Mouse (Mus musculus) adrenal gland, adult 18-20 months (tissue): ENCODE data around the gene Egflam. TPM values are rescaled to one million over a fixed set of nuclear protein-coding genes. Genes with fewer than 3 reads are reported as not detected.

Experiments
- DNase-seq, 2 experiments: peaks; one replicate each; pipeline ENCODE4 v3.0.0; 2021 to 2022; ENCODE audit warnings: low spot score in 2 of 2
- total RNA-seq, 2 experiments: library from RNA; stranded (reverse); gene quantifications; 1 replicate in 1 of 2; 2 replicates in 1 of 2; pipeline ENCODE4 v1.2.3; 2021

Egflam gene
- total RNA-seq, 2 experiments from 2014 or later, result 4.0 to 8.5 TPM

DNA sequence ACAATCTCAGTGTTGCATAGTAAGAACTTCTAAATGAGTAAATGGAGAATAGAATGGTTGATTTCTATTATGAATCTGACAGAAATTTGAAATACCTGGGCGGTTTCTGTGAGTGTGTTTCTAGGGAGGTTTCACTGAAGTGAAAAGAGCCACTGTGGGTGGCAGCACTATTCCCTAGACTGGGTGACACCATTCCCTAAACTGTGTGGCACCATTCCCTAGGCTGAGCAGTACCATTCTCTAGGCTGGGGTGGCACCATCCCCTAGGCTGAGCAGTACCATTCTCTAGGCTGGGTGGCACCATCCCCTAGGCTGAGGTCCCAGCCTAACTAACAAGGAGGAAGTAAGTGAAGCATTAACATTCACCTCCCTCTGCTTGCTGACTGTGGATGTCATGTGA lies 103.0 kb downstream of the Egflam start:
- no peak for DNase-seq

GRCm38 (mm10) chr15:7292854-7293253 lies 105.3 kb downstream of the Egflam start:
- DNase-seq, result no peak

GRCm38 (mm10) chr15:7290003-7290402 lies 108.2 kb downstream of the Egflam start:
- DNase-seq, result no peak

DNA sequence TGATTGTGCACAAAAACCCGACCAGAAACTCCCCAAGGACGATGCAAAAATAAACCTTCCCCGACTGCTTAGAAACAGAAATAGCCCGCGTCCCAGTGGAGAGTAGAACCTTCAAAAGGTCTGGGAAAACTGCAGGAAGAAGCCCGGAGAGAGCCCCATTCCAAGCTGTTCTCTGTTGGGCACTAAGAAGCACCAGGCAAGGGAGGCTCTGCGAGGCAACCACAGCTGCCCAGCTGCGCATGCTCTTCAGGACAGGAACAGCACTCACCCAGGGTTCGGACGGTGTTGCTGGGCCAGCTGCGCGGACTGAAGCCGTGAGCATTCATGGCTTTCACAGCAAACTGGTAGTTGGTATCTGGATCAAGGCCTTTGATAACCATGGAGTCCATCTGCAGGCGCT lies 108.7 kb downstream of the Egflam start:
- no peak for DNase-seq

GRCm38 (mm10) chr15:7288841-7289424 lies 109.3 kb downstream of the Egflam start:
- DNase-seq, result no peak

- no peak for DNase-seq
Measured at GRCm38 (mm10) chr15:7287911-7288310, 110.3 kb downstream of the Egflam start.

DNA sequence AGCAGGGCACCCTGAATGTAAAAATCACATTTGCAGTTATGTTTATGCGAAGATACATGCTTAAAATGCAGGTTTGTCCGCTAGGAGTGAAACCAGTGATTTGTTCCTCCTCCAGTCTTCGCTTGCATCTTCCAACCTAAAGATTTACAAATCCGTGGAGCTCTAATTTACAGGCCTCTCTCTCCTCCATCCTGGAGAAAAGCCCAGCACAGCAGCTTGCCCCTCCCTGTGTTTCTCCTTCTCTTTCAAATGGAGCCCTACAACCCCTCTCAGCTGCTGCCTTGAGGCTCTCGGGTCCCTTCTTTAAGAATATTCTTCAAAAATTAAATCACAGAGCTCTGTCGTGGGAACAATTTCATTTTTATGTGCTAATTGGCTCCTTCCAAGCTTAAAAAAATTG lies 116.6 kb downstream of the Egflam start:
- no peak for DNase-seq

DNA sequence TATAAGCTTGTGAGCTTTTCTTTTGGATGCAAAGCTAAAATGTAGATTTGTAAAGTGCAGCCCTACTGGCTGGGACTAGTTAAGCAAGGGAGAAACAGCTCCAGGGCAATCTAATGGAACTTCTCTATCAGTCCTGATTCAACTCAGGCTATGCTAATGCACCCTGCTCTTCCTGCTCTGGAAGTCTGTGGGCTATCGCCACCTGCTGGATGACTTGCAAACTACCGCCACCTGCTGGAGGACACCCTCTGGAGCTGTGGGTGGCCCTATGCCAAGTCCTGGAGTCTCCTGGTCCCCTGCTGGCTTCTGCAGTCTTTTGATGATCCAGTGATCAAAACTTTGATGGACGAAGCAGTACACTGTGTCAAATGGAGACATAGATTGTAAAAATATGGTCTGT lies 134.4 kb downstream of the Egflam start:
- peak; percentile 74 to 77 for DNase-seq

DNA sequence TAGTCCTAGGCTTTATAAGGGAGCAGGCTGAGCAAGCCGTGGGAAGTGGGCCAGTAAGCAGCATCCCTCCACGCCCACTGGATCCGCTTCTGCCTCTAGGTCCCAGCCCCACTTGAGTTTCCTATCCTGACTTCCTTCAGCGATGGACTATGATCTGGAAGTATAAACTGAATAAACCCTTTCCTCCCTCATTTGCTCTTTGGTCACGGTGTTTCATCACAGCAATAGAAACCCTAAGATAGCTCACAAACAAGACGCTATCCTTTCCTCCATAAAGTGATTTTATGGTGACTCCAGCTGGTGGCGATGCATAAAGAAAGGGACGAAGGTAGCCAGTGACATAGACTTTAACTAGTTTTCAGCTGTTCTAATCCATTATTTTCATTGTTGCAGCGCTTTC lies 134.9 kb downstream of the Egflam start:
- no peak for DNase-seq

GRCm38 (mm10) chr15:7261371-7261770 lies 136.8 kb downstream of the Egflam start:
- no peak for DNase-seq

DNA sequence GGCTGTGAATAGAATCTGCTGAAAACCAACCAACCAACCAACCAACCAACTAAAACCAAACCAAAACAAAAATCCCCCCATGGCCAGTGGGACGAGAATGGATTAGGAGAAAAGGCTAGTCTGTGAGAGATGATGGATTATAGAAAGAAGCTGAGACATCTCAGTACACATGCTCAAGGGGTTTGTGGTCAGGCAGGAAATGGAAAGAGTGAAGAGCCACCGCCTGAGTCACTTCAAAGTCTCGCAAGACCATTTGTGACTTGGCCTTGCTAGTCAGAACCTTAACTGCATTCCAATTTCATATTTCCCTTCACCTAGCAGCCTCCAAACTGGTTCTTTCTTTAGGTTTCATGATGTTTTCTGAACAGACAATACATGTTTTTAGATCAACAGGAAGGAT lies 141.6 kb downstream of the Egflam start:
- DNase-seq, result no peak

DNA sequence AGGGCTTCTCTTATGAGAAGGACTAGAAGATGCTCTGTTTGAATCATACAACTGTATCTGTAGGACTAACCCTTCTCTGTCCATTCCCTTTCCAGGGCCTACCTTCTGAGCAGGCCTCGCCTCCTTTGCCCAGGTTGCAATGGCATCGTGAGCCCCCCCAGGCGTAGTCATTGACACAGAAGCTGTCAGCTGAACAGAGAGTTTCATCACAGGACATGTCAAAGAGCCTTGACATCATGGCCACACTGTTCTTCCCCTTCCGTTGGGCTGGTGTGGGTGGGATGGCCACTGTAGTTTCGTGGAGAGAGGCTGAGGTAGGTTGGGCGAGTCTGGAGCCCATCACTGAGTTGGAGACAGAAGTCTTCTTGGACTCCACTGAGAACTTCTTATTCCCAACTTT lies 144.9 kb downstream of the Egflam start:
- DNase-seq, result no peak

DNA sequence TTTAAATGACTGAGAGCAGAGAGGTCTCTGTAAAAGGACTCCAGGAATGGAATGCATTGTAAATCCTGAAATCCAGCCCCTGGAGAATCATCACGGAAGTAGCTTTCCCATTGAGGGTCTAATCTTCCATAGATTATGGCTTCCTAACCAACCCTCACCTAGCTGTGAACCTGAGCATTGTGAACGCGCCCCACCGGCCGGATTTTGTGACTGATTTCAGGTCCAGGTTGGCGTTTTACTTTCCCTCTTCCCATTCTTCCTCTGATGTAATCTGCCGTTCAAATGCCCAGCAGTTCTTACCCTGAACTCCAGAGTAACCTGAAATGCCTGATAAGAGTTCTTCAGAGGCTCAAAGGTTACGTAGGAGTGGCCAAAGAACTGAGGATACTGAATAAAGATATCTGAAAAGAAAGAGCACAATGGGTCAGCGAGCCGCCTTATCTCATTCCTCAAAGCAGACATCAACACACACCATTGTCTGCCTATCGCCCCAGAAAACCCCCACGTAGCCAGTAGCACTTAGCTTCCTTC lies 146.0 kb downstream of the Egflam start:
- DNase-seq, result no peak

GRCm38 (mm10) chr15:7251042-7251441 lies 147.2 kb downstream of the Egflam start:
- DNase-seq, result no peak

- DNase-seq, result no peak
Measured at GRCm38 (mm10) chr15:7249216-7249615, 149.0 kb downstream of the Egflam start.

DNA sequence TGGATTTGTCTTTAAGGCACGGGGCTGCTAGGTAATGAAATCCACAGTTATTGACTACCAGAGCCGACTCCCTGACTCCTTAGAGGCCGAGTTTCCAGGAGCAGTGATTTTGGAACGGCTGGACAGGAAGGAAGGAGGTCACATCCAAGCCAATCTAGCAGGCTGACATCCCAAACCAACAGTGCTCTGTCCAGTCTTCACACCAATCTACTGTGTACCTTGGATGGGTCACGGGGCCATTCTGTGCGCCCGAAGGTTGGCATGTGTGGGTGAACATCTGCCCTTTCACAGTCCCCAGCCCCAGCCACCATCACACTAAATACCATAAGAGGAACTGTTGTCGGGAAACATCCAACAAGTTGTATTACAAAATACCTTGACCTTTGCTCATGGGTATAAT lies 150.9 kb downstream of the Egflam start:
- DNase-seq, result no peak

GRCm38 (mm10) chr15:7242161-7242850 lies 155.9 kb downstream of the Egflam start:
- DNase-seq, result no peak

DNA sequence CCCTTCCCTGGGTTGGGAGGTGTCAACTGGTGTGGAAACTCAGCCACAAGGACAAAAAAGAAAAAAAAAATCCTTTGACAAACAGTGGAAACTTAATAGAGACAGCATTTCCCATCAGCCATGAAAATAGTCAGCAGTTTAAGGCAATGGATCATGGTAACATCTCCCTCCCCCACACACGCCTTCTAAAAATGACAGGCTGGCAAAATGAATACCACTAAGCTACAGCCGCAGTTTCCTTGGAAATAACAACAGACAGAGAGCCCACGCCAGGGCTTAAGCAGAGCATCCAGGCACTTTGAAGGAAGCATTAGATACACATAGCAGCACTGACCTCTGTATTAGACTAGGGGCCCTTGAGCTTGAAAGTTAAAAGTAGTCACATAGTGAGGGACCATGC lies 157.2 kb downstream of the Egflam start:
- no peak for DNase-seq

DNA sequence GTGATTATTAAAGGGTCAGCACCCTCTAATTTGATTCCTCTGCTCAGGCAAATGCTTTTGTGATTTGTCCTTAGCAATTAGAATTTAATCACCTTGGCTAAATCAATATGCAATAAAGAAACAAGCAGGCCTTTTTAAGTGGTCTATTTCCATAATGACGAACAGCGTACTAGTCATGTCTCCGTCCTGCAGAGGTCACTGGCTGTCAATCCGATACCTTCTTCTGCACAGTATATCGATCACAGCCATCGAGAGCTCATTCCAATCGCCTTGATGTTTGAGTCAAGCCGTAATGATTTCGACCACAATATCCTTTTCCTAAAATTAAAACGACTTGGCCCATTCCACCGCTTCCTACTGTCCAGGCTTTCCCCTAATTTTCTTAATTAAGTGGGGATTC lies 158.3 kb downstream of the Egflam start:
- no peak for DNase-seq

DNA sequence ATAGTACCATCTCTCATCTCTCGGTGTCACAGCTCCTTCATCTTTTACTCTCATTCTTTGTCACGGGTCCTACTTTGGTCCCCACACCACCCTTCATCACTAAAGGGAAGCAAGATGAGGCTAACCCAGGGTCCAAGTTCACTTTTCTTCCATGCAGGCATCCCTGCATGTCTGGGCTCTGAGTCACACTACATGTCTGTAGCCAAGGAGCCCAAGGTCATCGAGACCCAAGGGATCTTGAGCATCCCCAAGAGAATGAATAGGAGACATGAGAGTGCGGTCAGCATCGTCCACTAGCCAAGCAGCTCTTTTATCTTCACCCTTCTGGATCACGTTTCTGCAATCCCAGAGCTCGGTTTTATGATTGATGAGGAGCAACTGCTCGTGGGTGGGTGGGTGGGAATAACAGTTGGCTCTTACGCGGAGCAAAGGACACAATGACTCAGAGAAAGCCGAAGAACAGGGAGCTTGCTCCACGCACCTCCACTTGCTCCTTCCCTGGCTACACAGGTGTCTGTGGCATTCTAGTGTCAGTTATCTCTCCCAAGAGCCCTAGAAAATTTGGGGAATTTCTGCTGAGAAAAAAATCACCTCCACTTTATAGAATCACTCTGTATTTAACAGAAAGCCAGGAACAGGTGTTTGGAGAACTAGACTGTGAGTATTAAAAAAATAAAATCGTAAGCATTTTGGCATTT lies 164.7 kb downstream of the Egflam start:
- DNase-seq, result no peak

DNA sequence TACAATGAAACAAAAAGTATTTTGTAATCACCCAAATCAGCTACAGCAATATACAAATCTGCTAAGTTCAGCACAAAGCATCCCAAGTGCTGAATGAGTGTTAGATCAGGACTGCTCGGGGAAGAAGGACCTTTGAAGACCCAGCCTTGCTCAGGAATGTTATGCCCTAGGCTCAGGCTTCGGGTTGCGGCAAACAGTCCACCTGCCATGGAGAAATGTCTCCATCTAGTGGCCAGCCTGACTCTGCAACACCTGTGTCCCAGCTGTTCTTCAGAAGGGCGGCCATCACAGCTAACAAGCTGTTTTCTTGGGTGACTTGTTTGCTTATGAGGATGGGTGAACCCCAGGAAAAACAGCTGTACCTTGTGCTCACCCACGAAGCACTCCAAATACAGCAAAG lies 172.0 kb downstream of the Egflam start:
- DNase-seq, result peak; percentile 73 to 76

DNA sequence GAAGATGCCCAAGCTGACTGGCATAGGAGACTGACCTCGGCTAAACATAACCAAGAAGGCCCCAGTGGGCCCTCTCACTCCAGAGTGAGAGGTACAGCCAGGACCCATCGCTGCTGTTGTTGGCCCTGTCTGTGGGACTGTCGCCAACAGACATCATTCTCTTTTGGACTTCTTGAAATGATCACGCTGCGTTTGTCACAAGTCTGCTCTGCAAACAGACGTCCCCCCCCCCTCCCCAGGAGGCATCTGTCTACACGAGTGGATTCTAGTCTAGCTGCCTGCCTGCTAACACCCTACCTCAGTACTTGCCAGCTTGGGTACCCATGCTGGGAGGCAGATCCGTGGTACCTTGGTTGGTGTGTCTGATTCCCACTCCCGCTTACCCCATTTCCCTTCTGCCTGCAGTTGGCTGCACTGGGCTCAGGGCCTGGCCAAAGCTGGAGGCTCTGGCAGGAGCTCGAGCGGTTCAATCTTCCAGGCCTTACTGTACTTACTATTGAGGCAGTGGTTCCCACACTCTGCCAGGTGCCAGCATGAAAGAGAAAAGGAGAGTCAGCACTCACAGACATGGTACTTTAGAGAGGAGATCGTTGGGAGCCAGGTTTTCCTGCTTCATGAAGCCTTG lies 173.9 kb downstream of the Egflam start:
- no peak for DNase-seq
